Mouse (Mus musculus): Measurements from ENCODE around the gene Mc3r. TPM values are rescaled to one million over a fixed set of nuclear protein-coding genes. Genes with fewer than 3 reads are reported as not detected.

Mc3r gene
- total RNA-seq (2021): not detected

DNA sequence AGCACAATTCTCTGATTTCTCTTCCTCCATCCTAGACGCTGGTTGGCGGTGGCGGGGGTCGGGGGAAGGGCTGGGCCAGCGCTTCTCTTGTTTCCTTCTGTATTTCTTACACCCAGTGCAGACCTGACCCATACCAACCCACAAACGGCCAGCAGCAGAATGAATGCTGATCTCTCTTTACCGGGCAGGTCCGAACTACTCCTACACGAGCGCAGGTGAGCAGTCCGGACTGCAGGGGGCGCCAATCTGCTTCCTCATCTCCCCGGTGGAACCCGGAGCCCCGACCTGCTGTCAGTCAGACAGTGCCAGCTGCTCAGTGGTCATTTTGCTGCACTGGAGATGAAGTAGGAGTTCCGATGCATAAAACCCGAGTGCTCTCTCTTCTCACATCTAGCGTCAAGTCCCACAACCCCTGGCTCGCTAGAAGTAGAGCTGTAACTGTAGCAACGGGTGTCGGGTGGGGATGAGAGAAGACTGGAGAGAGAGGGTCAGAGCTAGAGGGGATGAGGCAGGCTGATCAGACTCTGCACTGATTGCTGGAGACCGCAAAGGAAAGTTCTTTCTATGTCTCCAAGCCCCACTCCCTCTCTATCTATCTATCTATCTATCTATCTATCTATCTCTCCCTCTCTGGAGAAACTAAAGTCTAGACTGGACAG lies at the start of gene Mc3r:
TSS of gene Mc3r (plus strand) at position 387 of the 659 bp plus-strand sequence.
- DNase-seq (ENCODE audit: low spot score): no peak
- intact Hi-C loops (cut with DNase I): no loop called here

DNA sequence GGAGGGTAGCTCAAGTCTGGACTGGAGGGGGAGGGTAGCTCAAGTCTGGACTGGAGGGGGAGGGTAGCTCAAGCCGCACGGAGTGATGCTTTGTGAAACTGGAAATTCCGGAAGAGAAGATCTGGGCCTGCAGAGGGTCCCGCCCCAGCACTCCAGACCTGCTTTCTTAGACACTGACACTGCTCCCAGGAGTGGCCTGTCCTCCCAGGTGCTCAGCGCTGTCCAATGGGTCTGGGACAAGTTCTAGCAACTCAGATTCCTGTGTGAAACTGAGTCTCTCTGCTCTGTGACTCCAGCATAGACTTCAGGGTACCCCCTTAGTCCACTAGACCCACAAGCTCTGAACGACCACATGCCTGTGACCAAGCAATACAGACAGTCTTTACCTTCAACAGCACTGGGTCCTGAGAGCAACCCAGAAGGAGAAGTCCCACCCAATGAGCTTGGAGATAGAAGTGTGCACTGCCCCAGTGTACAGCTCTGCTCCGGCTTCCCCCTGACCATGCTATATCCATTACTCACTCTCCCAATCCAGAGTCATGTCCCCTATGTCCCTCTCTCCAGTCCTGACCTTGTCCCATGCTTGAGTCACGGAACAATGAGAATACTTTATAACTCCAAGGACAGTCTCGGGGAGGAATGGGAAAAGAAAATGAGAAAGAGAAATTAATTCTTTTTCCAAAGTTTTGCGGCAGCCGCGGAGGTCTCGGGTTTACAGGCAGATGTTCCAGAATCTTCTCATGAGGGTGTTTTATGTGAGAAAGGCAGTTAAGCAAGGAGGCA lies 46.1 kb upstream of the Mc3r start:
- intact Hi-C loops (cut with DNase I): no loop called here
- DNase-seq (ENCODE audit: low spot score): no peak

- no peak for DNase-seq (ENCODE audit: low spot score)
- intact Hi-C loops (cut with DNase I): loop anchor here (2.0 kb wide), 2 partner anchors 1294 to 1330 kb away; no protein-coding TSS in a partner anchor
These were observed 41.3 kb upstream of the Mc3r start for GRCm38 (mm10) chr2:172207003-172207402.

DNA sequence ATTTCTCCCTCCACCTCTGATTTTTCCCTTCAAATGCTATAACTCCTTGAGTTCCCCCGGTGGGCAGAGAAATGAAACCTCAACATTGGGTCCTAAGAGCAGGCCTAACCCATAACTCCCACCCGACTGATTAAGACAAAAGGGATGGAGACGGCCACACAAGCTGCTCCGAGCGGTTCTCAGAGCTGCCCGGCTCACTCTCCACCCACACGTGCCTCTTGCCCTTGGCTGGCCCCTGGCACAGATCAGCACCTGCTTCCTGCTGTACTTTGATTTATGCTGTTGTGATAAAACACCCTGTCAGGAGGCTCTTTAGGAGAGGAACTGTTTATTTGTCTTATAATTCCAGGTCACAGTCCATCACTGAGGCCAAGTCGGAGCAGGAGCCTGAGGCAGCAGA lies 34.8 kb upstream of the Mc3r start:
- intact Hi-C loops (cut with DNase I): loop anchor here (10.0 kb wide), 1 partner anchor 1689 kb away; no protein-coding TSS in a partner anchor
- no peak for DNase-seq (ENCODE audit: low spot score)

- DNase-seq (ENCODE audit: low spot score): no peak
- intact Hi-C loops (cut with DNase I): loop anchor here (2.0 to 10.0 kb wide), 2 partner anchors 1302 to 1690 kb away; no protein-coding TSS in a partner anchor
These were observed 34.0 kb upstream of the Mc3r start for GRCm38 (mm10) chr2:172214336-172214735.

- intact Hi-C loops (cut with DNase I): loop anchor here (2.0 to 10.0 kb wide), 3 partner anchors 1303 to 1691 kb away; no protein-coding TSS in a partner anchor
- DNase-seq (ENCODE audit: low spot score): no peak
These were observed 32.7 kb upstream of the Mc3r start for GRCm38 (mm10) chr2:172215508-172216162.

- intact Hi-C loops (cut with DNase I): loop anchor here (2.0 to 10.0 kb wide), 2 partner anchors 1340 to 1692 kb away; no protein-coding TSS in a partner anchor
- no peak for DNase-seq (ENCODE audit: low spot score)
These were observed 32.0 kb upstream of the Mc3r start for GRCm38 (mm10) chr2:172216163-172216915.

DNA sequence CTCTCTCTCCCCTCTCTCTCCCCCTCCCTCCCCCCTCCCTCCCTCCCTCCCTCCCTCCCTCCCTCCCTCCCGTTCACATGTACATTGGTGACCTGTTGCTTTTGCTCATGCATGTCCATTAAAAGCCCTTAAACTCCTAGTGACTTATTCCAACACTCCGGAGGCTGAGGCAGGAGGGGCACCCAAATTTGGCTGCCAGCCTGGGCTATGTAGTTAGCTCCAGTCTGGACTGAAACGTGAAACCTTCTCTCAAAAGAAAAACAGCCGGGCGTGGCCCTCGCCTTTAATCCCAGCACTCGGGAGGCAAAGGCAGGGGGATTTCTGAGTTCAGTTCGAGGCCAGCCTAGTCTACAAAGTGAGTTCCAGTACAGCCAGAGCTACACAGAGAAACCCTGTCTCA lies 30.4 kb upstream of the Mc3r start:
- no peak for DNase-seq (ENCODE audit: low spot score)
- intact Hi-C loops (cut with DNase I): loop anchor here (2.0 to 10.0 kb wide), 2 partner anchors 1341 to 1693 kb away; no protein-coding TSS in a partner anchor

DNA sequence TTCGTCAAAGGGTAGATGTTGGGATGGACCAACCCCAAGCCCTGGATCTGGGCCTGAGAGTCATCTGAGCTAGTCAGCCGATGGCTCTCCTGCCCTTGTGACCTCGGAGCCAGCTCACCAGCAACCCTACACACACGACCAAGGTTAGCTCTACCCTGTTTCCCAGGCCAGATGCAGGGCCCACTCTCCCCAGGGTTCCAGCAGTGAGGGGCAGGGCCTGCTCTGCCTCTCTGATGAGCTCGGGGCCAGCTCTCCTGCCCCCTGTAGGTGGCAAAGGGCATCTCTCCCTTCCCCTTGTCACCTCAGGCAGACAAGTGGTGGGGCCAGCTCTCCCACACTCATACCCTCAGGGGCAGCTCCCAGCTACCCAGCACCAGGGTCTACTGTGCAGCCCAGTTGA lies 29.1 kb upstream of the Mc3r start:
- intact Hi-C loops (cut with DNase I): loop anchor here (10.0 kb wide), 1 partner anchor 1694 kb away; no protein-coding TSS in a partner anchor
- DNase-seq (ENCODE audit: low spot score): no peak

DNA sequence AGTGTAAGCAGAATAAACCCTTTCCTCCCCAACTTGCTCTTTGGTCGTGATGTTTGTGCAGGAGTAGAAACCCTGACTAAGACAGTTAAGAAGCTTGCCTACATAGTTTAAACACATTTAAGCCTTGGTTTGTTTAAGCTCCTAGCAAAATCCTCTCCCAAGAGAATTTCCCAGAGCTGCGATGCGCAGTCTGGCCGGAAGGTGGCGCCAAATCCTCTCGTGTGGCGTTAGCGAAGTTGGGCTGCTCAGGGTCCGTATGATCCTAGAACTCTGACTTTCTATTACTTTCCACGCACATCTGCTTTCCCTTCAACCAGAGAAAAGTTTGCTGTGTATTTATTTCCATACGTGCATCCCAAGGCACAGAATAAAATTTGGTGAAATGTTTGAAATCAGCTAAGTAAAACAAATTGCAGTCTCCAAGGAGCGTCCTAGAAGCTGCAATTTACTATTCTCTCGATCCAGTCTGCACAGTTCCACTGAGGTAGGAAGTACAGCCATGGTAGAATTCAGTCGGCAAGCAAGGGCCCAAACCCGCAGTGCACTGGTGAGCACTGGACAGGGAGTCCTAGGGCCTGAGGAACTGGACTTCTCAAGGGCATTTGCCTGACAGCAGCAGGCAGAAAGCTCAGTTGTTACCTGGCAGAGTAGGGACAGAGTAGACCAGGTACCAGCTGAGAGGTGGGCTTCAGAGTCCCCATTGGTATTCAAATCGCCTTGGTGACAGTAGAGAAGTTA lies 26.5 kb upstream of the Mc3r start:
- intact Hi-C loops (cut with DNase I): loop anchor here (1.0 to 5.0 kb wide), 3 partner anchors 107 to 280 kb away; no protein-coding TSS in a partner anchor
- DNase-seq (ENCODE audit: low spot score): no peak

GRCm38 (mm10) chr2:172222394-172222785 lies 25.9 kb upstream of the Mc3r start:
- DNase-seq (ENCODE audit: low spot score): no peak
- intact Hi-C loops (cut with DNase I): loop anchor here (5.0 kb wide), 2 partner anchors 225 to 280 kb away; no protein-coding TSS in a partner anchor

- intact Hi-C loops (cut with DNase I): loop anchor here (5.0 kb wide), 2 partner anchors 224 to 279 kb away; no protein-coding TSS in a partner anchor
- DNase-seq (ENCODE audit: low spot score): no peak
These were observed 25.4 kb upstream of the Mc3r start for GRCm38 (mm10) chr2:172222891-172223290.

DNA sequence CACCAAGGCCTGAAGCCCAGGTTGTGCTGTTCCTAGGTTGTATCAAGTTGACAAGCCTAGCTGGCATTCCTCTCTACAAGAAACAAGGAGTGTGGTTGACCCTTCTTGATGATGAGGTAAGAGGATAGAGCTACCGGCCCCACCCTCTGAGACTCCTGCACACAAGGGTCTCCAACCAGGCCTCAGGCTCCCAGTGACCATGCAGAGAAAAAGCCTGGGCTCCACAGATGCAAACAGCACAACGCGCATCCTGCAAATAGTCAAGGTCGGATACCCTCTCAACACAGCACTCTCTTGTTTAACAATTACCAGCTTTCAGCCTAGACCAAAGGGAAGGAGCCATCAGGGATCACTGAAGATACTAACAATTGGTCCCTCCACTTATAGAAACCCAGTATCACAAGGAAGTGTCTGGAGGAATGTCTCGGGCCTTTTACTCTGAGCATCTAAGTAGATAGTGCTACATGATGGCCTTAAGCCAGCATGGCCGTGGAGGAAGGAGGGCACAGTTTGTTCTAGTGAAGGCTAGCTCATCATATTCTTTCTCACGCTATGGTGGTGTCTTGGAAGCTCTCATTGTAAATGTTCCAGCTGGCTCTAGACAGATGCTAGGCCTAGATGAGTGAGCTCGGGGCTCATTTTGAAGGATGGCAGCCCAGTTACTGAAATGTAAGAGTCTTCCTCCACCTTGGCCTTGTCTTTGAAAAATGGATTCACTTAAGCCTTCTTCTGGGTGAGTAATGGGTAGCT lies 24.7 kb upstream of the Mc3r start:
- no peak for DNase-seq (ENCODE audit: low spot score)
- intact Hi-C loops (cut with DNase I): loop anchor here (5.0 kb wide), 2 partner anchors 224 to 279 kb away; no protein-coding TSS in a partner anchor

GRCm38 (mm10) chr2:172226945-172227344 lies 21.3 kb upstream of the Mc3r start:
- intact Hi-C loops (cut with DNase I): no loop called here
- no peak for DNase-seq (ENCODE audit: low spot score)

GRCm38 (mm10) chr2:172227808-172228207 lies 20.5 kb upstream of the Mc3r start:
- DNase-seq (ENCODE audit: low spot score): no peak
- intact Hi-C loops (cut with DNase I): no loop called here

GRCm38 (mm10) chr2:172229190-172229589 lies 19.1 kb upstream of the Mc3r start:
- DNase-seq (ENCODE audit: low spot score): no peak
- intact Hi-C loops (cut with DNase I): no loop called here

GRCm38 (mm10) chr2:172230126-172230525 lies 18.2 kb upstream of the Mc3r start:
- intact Hi-C loops (cut with DNase I): no loop called here
- DNase-seq (ENCODE audit: low spot score): no peak

- intact Hi-C loops (cut with DNase I): no loop called here
- DNase-seq (ENCODE audit: low spot score): no peak
These were observed 10.1 kb upstream of the Mc3r start for GRCm38 (mm10) chr2:172238220-172238619.
